Mouse (Mus musculus) myocyte (in vitro differentiated cells): ENCODE data around the gene Lhx6. TPM values are rescaled to one million over a fixed set of nuclear protein-coding genes. Genes with fewer than 3 reads are reported as not detected.

Experiments
- H3K27me3 ChIP-seq: one replicate; pipeline ENCODE4 v1.6.1; 2011; ENCODE audit not compliant: control insufficient read depth, insufficient read depth, insufficient read length
- H3K36me3 ChIP-seq: one replicate; pipeline ENCODE4 v1.6.1; 2011; ENCODE audit not compliant: control insufficient read depth, insufficient read depth
- H3K4me2 ChIP-seq: one replicate; pipeline ENCODE4 v1.6.1; 2011; ENCODE audit warnings: low read depth, control low read depth
- H3K4me3 ChIP-seq: one replicate; pipeline ENCODE4 v1.5.1; 2011; ENCODE audit warnings: mild to moderate bottlenecking, control low read depth, moderate library complexity
- H3K79me2 ChIP-seq: one replicate; pipeline ENCODE4 v1.6.1; 2011; ENCODE audit not compliant: control insufficient read depth, insufficient read depth
- H3ac ChIP-seq: one replicate; pipeline ENCODE4 v1.6.1; 2011; ENCODE audit not compliant: control insufficient read depth, insufficient read length
- CEBPB ChIP-seq: IDR thresholded peaks from 2 replicates; pipeline ENCODE4 v1.6.1; 2011; ENCODE audit warnings: mild to moderate bottlenecking, moderate library complexity; ENCODE audit not compliant: poor library complexity, insufficient read depth, severe bottlenecking
- E2F4 ChIP-seq: IDR thresholded peaks from one replicate; pipeline ENCODE4 v1.6.1; 2011; ENCODE audit warnings: mild to moderate bottlenecking, control low read depth, moderate library complexity; ENCODE audit not compliant: insufficient read depth
- MAX ChIP-seq: IDR thresholded peaks from one replicate; pipeline ENCODE4 v1.6.1; 2011; ENCODE audit warnings: low read depth, mild to moderate bottlenecking, control low read depth
- MYOD1 ChIP-seq, 3 experiments: IDR thresholded peaks; one replicate each; pipeline ENCODE4 v1.6.1; 2011; ENCODE audit warnings: control low read depth in 2 of 3, low read depth in 2 of 3, mild to moderate bottlenecking in 2 of 3, moderate library complexity in 1 of 3; ENCODE audit not compliant: insufficient read length in 2 of 3, control insufficient read depth in 1 of 3
- MYOG ChIP-seq, 3 experiments: IDR thresholded peaks; one replicate each; pipeline ENCODE4 v1.6.1; 2011; ENCODE audit warnings: control low read depth in 2 of 3, low read depth in 2 of 3, mild to moderate bottlenecking in 2 of 3; ENCODE audit not compliant: insufficient read length in 2 of 3, control insufficient read depth in 1 of 3, insufficient read depth in 1 of 3
- POLR2A ChIP-seq: IDR thresholded peaks from one replicate; pipeline ENCODE4 v1.6.1; 2011; ENCODE audit warnings: low read depth, mild to moderate bottlenecking, control low read depth, moderate library complexity; ENCODE audit not compliant: insufficient read length
- POLR2AphosphoS2 ChIP-seq: IDR thresholded peaks from one replicate; pipeline ENCODE4 v1.6.1; 2011; ENCODE audit warnings: low read depth, control low read depth; ENCODE audit not compliant: insufficient read length
- REST ChIP-seq: IDR thresholded peaks from one replicate; pipeline ENCODE4 v1.6.1; 2011; ENCODE audit warnings: mild to moderate bottlenecking, control low read depth, moderate library complexity; ENCODE audit not compliant: insufficient read depth, insufficient read length
- SRF ChIP-seq: IDR thresholded peaks from one replicate; pipeline ENCODE4 v1.6.1; 2011; ENCODE audit warnings: low read depth; ENCODE audit not compliant: control insufficient read depth, insufficient read length
- TCF12 ChIP-seq: IDR thresholded peaks from one replicate; pipeline ENCODE4 v1.6.1; 2011; ENCODE audit warnings: mild to moderate bottlenecking, control low read depth; ENCODE audit not compliant: poor library complexity, insufficient read depth, severe bottlenecking
- TCF3 ChIP-seq: IDR thresholded peaks from one replicate; pipeline ENCODE4 v1.6.1; 2011; ENCODE audit warnings: low read depth, control low read depth; ENCODE audit not compliant: insufficient read length
- USF1 ChIP-seq: IDR thresholded peaks from one replicate; pipeline ENCODE4 v1.6.1; 2011; ENCODE audit warnings: low read depth, mild to moderate bottlenecking, control low read depth, moderate library complexity
- polyA plus RNA-seq: library from polyadenylated mRNA; unstranded; fragments of >200 nt; fragmentation: generic; extraction: Trizol; gene quantifications from one replicate; pipeline ENCODE4 v1.2.1, GENCODE M21; 2012; ENCODE audit warnings: missing spikeins

Gene Lhx6
- polyA plus RNA-seq, 1 experiment = 1.1 TPM

DNA sequence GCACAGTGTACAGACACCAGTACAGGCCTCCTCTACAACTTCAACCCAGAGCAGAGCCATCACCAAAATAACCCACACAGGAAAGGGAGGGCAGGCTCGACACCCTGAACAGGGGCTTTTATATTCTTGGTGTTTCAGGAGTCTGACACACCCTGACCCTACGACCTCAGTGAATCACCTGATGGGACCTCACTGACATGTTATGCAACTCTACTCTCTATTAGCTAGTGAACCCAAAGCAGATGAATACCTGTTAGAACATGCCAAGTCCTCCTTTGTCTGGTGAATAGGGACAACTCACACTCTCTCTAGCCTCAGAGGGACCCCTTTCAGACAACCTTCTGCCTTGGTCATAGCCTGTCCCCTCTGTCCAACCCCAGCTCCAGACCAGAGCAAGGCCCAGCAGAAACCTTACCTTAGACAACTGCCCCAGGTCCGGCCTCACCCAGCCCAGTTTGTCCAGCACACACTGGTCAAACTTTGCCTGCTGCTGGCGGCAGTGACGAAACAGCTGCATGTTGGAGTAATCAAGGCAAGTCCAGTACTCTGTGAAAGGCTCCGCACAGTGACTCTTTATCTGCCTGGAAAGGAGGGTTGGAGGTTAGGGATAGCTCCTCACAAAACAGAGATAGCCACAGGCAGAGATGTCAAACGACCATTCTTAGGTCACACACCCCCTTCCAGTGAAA lies 65.8 kb downstream of the Lhx6 start:
- H3K36me3 ChIP-seq = peaks cover 23% of the 10 kb centered on the region
- no peaks in the 10 kb centered on the region for H3K27me3 ChIP-seq
- H3K4me2 ChIP-seq = no peak overlapping the region
- TF ChIP-seq SRF (no peak), MYOG (IDR thresholded peaks at IDR 0.05; ENCODE audit: control insufficient read depth in 1 of 3, insufficient read depth in 1 of 3, insufficient read length in 2 of 3, low read depth in 2 of 3) (no peak), POLR2A (no peak), USF1 (no peak), POLR2AphosphoS2 (no peak), MYOD1 (IDR thresholded peaks at IDR 0.05; ENCODE audit: control insufficient read depth in 1 of 3, insufficient read length in 2 of 3, low read depth in 2 of 3) (no peak), TCF3 (no peak), CEBPB (no peak), MAX (no peak), E2F4 (no peak), TCF12 (no peak), REST (no peak)
- no peak overlapping the region for H3K4me3 ChIP-seq
- peaks cover 20% of the 10 kb centered on the region for H3K79me2 ChIP-seq
- no peak overlapping the region for H3ac ChIP-seq

DNA sequence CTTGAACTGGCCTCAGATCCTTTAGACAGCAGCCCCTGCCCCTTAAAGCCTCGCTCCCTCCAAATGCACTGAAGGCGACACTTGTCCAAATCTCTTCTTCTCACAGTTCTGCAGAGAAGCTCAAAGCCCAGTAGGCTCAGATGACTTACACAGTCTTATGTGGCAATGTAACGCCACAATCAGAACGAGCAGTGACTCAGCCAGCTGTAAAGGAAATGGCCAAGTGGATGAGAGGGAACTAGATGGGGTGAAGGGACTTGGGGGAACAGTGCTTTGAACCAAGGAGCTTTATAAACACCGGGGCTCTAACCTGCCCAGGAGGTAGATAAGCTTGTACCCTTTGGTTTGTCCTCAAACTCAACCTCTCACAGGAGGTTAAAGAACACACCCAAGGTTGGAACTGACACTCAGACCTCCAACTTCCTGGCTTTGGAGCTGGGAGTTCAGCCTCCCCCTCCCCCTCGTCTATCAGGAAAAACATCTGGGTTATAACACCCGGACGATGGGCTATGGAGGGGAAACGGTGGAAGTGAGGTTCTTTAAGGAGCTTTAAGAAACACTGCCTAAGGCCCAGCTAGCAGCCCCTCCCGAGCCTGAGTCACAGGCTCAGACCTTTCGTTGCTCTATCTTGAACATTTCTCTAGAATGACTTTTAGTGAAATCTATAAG lies 69.7 kb downstream of the Lhx6 start:
- Histone ChIP-seq H3ac (no peak overlapping the region), H3K36me3 (peaks cover 8% of the 10 kb centered on the region), H3K4me2 (no peak overlapping the region), H3K4me3 (no peak overlapping the region), H3K79me2 (no peaks in the 10 kb centered on the region), H3K27me3 (no peaks in the 10 kb centered on the region)
- TF ChIP-seq MAX = no peak

DNA sequence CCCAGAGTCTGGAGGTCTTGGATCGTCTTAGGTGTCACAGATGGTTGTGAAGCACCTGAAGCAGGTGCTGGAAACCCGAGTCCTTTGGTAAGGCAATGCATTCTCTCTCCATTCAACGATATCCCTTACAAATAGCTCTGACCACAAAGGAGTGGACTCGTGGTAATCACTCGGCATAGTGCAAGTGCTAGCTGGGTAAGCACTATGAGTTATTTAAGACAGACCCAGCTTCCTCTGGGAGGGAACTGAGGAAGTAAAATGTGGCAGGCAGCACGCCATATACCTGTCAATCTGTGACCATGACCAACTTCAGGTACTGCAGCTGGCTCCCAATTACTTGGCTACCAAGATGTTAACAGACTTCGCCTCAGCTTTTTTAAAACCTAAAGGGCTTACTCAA lies 70.3 kb downstream of the Lhx6 start:
- no peak overlapping the region for H3ac ChIP-seq
- no peak overlapping the region for H3K4me3 ChIP-seq
- TF ChIP-seq CEBPB (no peak), TCF3 (no peak), TCF12 (no peak), USF1 (no peak), REST (no peak), POLR2AphosphoS2 (no peak), POLR2A (no peak), E2F4 (no peak), SRF (no peak), MAX (no peak), MYOD1 (IDR thresholded peaks at IDR 0.05; ENCODE audit: control insufficient read depth in 1 of 3, insufficient read length in 2 of 3, low read depth in 2 of 3) (no peak)

DNA sequence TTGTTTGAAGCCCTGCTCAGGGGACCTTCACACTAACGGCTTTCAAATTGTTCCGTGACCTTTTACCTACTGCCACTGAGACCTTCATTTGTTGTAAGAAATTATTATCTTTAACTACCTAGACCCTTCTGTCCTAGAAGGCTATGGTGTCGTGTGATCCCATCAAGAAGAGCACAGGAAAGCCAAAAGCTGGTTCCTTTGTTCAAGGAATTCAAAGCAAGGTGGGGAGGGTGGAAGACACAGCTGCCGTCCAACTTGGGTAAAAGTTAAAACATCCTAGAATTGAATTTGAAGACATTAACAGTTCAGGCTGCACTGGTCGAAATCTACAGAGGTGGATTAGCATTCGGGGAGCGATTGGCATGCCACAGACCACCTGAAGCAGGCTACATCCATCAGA lies 71.2 kb downstream of the Lhx6 start:
- Histone ChIP-seq H3K4me3 (no peak overlapping the region), H3K27me3 (no peaks in the 10 kb centered on the region), H3K36me3 (peaks cover 8% of the 10 kb centered on the region), H3K4me2 (no peak overlapping the region), H3K79me2 (no peaks in the 10 kb centered on the region), H3ac (no peak overlapping the region)
- TF ChIP-seq CEBPB (no peak), POLR2AphosphoS2 (no peak), E2F4 (no peak), MYOD1 (IDR thresholded peaks at IDR 0.05; ENCODE audit: control insufficient read depth in 1 of 3, insufficient read length in 2 of 3, low read depth in 2 of 3) (no peak), USF1 (no peak), TCF12 (no peak), TCF3 (no peak), MYOG (IDR thresholded peaks at IDR 0.05; ENCODE audit: control insufficient read depth in 1 of 3, insufficient read depth in 1 of 3, insufficient read length in 2 of 3, low read depth in 2 of 3) (no peak), MAX (no peak)

More for the DNA sequence above, 70.3 kb downstream of the Lhx6 start:
- no peak overlapping the region for H3K4me2 ChIP-seq
- no peaks in the 10 kb centered on the region for H3K79me2 ChIP-seq
- H3K36me3 ChIP-seq = peaks cover 8% of the 10 kb centered on the region
- no peaks in the 10 kb centered on the region for H3K27me3 ChIP-seq

DNA sequence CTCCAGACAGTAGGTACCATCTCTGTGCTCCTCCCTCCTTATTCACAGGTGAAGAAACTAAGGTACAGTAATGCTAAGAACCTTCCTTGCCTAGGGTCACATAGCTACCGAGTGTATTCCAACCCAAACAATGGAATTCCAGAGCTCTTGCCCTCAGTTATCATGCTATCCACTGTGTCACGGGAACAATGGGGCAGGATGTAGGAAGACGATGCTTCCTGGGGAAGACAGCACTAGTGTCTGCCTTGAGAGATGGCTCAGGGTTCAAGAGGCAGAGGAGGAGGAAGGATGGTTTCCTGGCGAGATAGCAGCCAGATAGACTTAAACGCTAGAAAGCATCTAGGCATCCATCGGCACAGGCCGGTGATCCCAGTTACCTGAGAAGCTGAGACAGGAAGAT lies 72.3 kb downstream of the Lhx6 start:
- H3K36me3 ChIP-seq = peaks cover 8% of the 10 kb centered on the region
- TF ChIP-seq E2F4 = no peak
- TF ChIP-seq TCF12 = no peak
- TF ChIP-seq CEBPB = no peak
- TF ChIP-seq SRF = no peak
- TF ChIP-seq USF1 = no peak
- no peak for TF ChIP-seq POLR2AphosphoS2
- no peak for TF ChIP-seq REST
- no peak for TF ChIP-seq MYOG (IDR thresholded peaks at IDR 0.05; ENCODE audit: control insufficient read depth in 1 of 3, insufficient read depth in 1 of 3, insufficient read length in 2 of 3, low read depth in 2 of 3)
- no peak for TF ChIP-seq POLR2A
- TF ChIP-seq TCF3 = no peak
- no peak for TF ChIP-seq MAX
- no peak for TF ChIP-seq MYOD1 (IDR thresholded peaks at IDR 0.05; ENCODE audit: control insufficient read depth in 1 of 3, insufficient read length in 2 of 3, low read depth in 2 of 3)

More for the DNA sequence above, 72.3 kb downstream of the Lhx6 start:
- H3K4me3 ChIP-seq = no peak overlapping the region
- no peak overlapping the region for H3K4me2 ChIP-seq
- H3K27me3 ChIP-seq = peaks cover 6% of the 10 kb centered on the region
- H3K79me2 ChIP-seq = no peaks in the 10 kb centered on the region
- no peak overlapping the region for H3ac ChIP-seq

Other genes starting within 250 kb of the Lhx6 start
- 9.8 TPM for gene Ttll11, start 125.5 kb downstream of the Lhx6 start, polyA plus RNA-seq
- 299 TPM for gene Ndufa8, start 56.0 kb downstream of the Lhx6 start, polyA plus RNA-seq
- 0.16 TPM for gene Morn5, start 56.0 kb downstream of the Lhx6 start, polyA plus RNA-seq
- gene Mrrf, start 31.0 kb upstream of the Lhx6 start, polyA plus RNA-seq = 40.9 TPM
- gene Rbm18, start 31.4 kb upstream of the Lhx6 start, polyA plus RNA-seq = 30.2 TPM
- gene Ptgs1, start 125.0 kb upstream of the Lhx6 start, polyA plus RNA-seq = 122 TPM